Mouse (Mus musculus) urinary bladder, postnatal 4 days (tissue): ENCODE measurements around the gene Brpf3.
A peak's percentile ranks its signal among the peaks of the same experiment; 100 is the strongest.
"Not testable (repeated sequence)": the region's sequence is repeated elsewhere in the genome, so short reads cannot be mapped to it uniquely, and the experiment has no call there.

ENCODE experiments used
- DNase-seq, 2 experiments: peaks; one replicate each; pipeline ENCODE4 v3.0.0; 2021 to 2022; ENCODE audit warnings: low spot score in 2 of 2

Brpf3 gene

GRCm38 (mm10) chr17:28800671-28801412, at the start of gene Brpf3:
TSS of gene Brpf3 (plus strand) at chr17:28801090.
- peak; percentile 78 to 79 for DNase-seq

GRCm38 (mm10) chr17:28756447-28756846, 44.4 kb upstream of the Brpf3 start:
- no peak for DNase-seq

- no peak for DNase-seq
These were observed 43.4 kb upstream of the Brpf3 start for GRCm38 (mm10) chr17:28757470-28757869.

GRCm38 (mm10) chr17:28760736-28761312, 40.1 kb upstream of the Brpf3 start:
- DNase-seq = no peak

GRCm38 (mm10) chr17:28761871-28762270, 39.0 kb upstream of the Brpf3 start:
- DNase-seq = peak; percentile 66 to 83

- DNase-seq = no peak
These were observed 34.7 kb upstream of the Brpf3 start for GRCm38 (mm10) chr17:28766203-28766602.

- no peak for DNase-seq
These were observed 33.9 kb upstream of the Brpf3 start for GRCm38 (mm10) chr17:28766781-28767515.

- peak in 1 of 2 experiments; percentile 21 for DNase-seq
These were observed 31.6 kb upstream of the Brpf3 start, which contains the start of gene Mapk13 for GRCm38 (mm10) chr17:28769121-28769874. TSS of gene Mapk13 (plus strand) at chr17:28769297.

- peak in 1 of 2 experiments; percentile 38 for DNase-seq
These were observed 30.9 kb upstream of the Brpf3 start for GRCm38 (mm10) chr17:28769875-28770421.

GRCm38 (mm10) chr17:28771289-28771688, 29.6 kb upstream of the Brpf3 start:
- no peak for DNase-seq

- DNase-seq = not testable (repeated sequence)
These were observed 26.6 kb upstream of the Brpf3 start for GRCm38 (mm10) chr17:28774303-28774702.

- DNase-seq = no peak
These were observed 25.7 kb upstream of the Brpf3 start for GRCm38 (mm10) chr17:28775161-28775560.

GRCm38 (mm10) chr17:28776817-28777216, 24.1 kb upstream of the Brpf3 start:
- DNase-seq = no peak

GRCm38 (mm10) chr17:28777231-28778005, 23.5 kb upstream of the Brpf3 start:
- DNase-seq = no peak

GRCm38 (mm10) chr17:28779735-28780134, 21.2 kb upstream of the Brpf3 start:
- DNase-seq = no peak

- no peak for DNase-seq
These were observed 20.1 kb upstream of the Brpf3 start for GRCm38 (mm10) chr17:28780836-28781235.

- DNase-seq = no peak
These were observed 19.4 kb upstream of the Brpf3 start for GRCm38 (mm10) chr17:28781290-28782045.

GRCm38 (mm10) chr17:28785036-28785435, 15.9 kb upstream of the Brpf3 start:
- no peak for DNase-seq

GRCm38 (mm10) chr17:28787507-28787906, 13.4 kb upstream of the Brpf3 start:
- DNase-seq = no peak

- no peak for DNase-seq
These were observed 3.9 kb upstream of the Brpf3 start for GRCm38 (mm10) chr17:28797031-28797430.
